Mouse (Mus musculus) C2C12 (cell line): ENCODE data around the gene Ank3.

Source experiments
- CTCF ChIP-seq: IDR thresholded peaks from one replicate; pipeline ENCODE4 v1.5.1; 2011; ENCODE audit not compliant: control insufficient read depth, insufficient read depth, insufficient read length
- FOSL1 ChIP-seq: IDR thresholded peaks from one replicate; pipeline ENCODE4 v1.8.0; 2011; ENCODE audit warnings: mild to moderate bottlenecking, low read length; ENCODE audit not compliant: poor library complexity, insufficient read depth, severe bottlenecking
- MAX ChIP-seq: IDR thresholded peaks from one replicate; pipeline ENCODE4 v1.6.1; 2011; ENCODE audit warnings: mild to moderate bottlenecking, control low read depth
- MYOD1 ChIP-seq: IDR thresholded peaks from one replicate; pipeline ENCODE4 v1.6.1; 2011; ENCODE audit warnings: low read depth; ENCODE audit not compliant: control insufficient read depth, insufficient read length

- TF ChIP-seq CTCF = no peak
- peak; percentile 97 for TF ChIP-seq FOSL1
- TF ChIP-seq MAX = peak; percentile 55
- TF ChIP-seq MYOD1 = peak; percentile 53
These were observed 109.1 kb downstream of the Ank3 start for GRCm38 (mm10) chr10:69507719-69508118.
